Mouse (Mus musculus) limb, embryonic 14.5 days (tissue): Measurements from ENCODE around the gene Slc4a7. TPM values are rescaled to one million over a fixed set of nuclear protein-coding genes. Genes with fewer than 3 reads are reported as not detected.

ENCODE experiments used
- ATAC-seq: fragments of 200-750 bp; cut with Nextera tagmentation; 2 replicates; pipeline ENCODE4 v1.8.0; 2017; ENCODE audit warnings: low read depth, moderate number of reproducible peaks, moderate TSS enrichment; ENCODE audit not compliant: low FRiP score
- DNase-seq: peaks from one replicate; pipeline ENCODE4 v3.0.0-alpha.2; 2015; ENCODE audit warnings: low spot score
- H3K27ac ChIP-seq: fragments of 300-500 bp; sonication (generic); replicated peaks from 2 replicates; pipeline ENCODE4 v1.5.1; 2014; ENCODE audit warnings: low read depth, mild to moderate bottlenecking, low read length, moderate library complexity, mixed read lengths
- H3K27me3 ChIP-seq: fragments of 300-500 bp; sonication (generic); 2 replicates; pipeline ENCODE4 v1.6.1; 2014; ENCODE audit warnings: low read length, mixed read lengths; ENCODE audit not compliant: control insufficient read depth, insufficient read depth
- H3K36me3 ChIP-seq: fragments of 300-500 bp; sonication (generic); 2 replicates; pipeline ENCODE4 v1.6.1; 2014; ENCODE audit warnings: mild to moderate bottlenecking, low read length, moderate library complexity, mixed read lengths; ENCODE audit not compliant: control insufficient read depth, insufficient read depth
- H3K4me1 ChIP-seq: fragments of 300-500 bp; sonication (generic); 2 replicates; pipeline ENCODE4 v1.6.1; 2014; ENCODE audit warnings: antibody characterized with exemption, low read length, mixed read lengths; ENCODE audit not compliant: control insufficient read depth, insufficient read depth
- H3K4me2 ChIP-seq: fragments of 300-500 bp; sonication (generic); replicated peaks from 2 replicates; pipeline ENCODE4 v1.6.1; 2014; ENCODE audit warnings: low read depth, mild to moderate bottlenecking, low read length, moderate library complexity; ENCODE audit not compliant: severe bottlenecking
- H3K4me3 ChIP-seq: fragments of 300-500 bp; sonication (generic); replicated peaks from 2 replicates; pipeline ENCODE4 v1.5.1; 2014; ENCODE audit warnings: low read length
- H3K9ac ChIP-seq: fragments of 300-500 bp; sonication (generic); 2 replicates; pipeline ENCODE4 v1.6.1; 2014; ENCODE audit warnings: mild to moderate bottlenecking, low read depth, low read length, moderate library complexity; ENCODE audit not compliant: severe bottlenecking
- H3K9me3 ChIP-seq: fragments of 300-500 bp; sonication (generic); 2 replicates; pipeline ENCODE4 v1.6.1; 2016; ENCODE audit warnings: low read length; ENCODE audit not compliant: control insufficient read depth
- POLR2A ChIP-seq: fragments of 200-500 bp; IDR thresholded peaks from 2 replicates; pipeline ENCODE4 v1.8.0; 2012; ENCODE audit warnings: inconsistent platforms, mild to moderate bottlenecking, moderate library complexity, borderline replicate concordance; ENCODE audit not compliant: insufficient read depth, insufficient read length; ENCODE audit errors: extremely low read depth
- WGBS: fragments of 180-500 bp; shearing (Covaris S2); extraction: QIAGEN DNeasy Blood & Tissue Kit; methylation state at CpG from one replicate; pipeline ENCODE4 v1.1.7; 2014; 5-methylcytosine and 5-hydroxymethylcytosine counted together
- polyA plus RNA-seq, 2 experiments: library from polyadenylated mRNA; depleted of rRNA in 1 of 2; stranded (reverse) in 1 of 2; unstranded in 1 of 2; fragments of >200 nt; fragmentation: Nextera tagmentation in 1 of 2; extraction: Ambion mirVana in 1 of 2; gene quantifications; 2 replicates each; pipeline versions ENCODE4 v1.2.1 to v1.2.3; 2012 to 2014

Slc4a7 gene
- polyA plus RNA-seq, 2 experiments = 11.7 to 13.8 TPM

DNA sequence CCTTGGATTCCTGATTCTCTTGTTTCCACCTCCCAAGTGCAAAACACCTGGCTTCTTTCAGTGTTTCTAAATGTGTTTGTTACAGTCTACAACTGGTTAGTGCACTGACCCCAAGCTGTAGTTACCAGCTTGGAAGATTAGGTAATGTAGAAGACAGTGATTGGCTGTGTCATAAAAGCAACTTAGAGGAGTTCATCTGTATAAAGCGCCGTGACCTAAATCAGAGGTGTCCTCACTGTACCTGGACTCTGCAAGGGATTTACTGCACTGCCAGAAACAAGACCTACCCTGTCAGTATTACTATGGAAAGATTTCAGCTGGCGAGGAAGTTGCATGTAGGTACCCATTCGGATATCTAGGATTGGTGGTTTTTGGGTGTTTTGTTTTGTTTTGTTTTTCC lies 16.5 kb downstream of the Slc4a7 start:
- no peaks in the 10 kb centered on the region for H3K9me3 ChIP-seq
- ATAC-seq (no peak), DNase-seq (no peak)
- H3K4me3 ChIP-seq = no peak overlapping the region
- H3K4me1 ChIP-seq = no peaks in the 10 kb centered on the region
- H3K27me3 ChIP-seq = no peaks in the 10 kb centered on the region
- H3K36me3 ChIP-seq = no peaks in the 10 kb centered on the region
- no peak overlapping the region for H3K4me2 ChIP-seq
- 87% methylated on average over 4 of the region's 4 CpGs for WGBS
- H3K9ac ChIP-seq = no peak overlapping the region
- no peak overlapping the region for H3K27ac ChIP-seq
- no peak for TF ChIP-seq POLR2A

DNA sequence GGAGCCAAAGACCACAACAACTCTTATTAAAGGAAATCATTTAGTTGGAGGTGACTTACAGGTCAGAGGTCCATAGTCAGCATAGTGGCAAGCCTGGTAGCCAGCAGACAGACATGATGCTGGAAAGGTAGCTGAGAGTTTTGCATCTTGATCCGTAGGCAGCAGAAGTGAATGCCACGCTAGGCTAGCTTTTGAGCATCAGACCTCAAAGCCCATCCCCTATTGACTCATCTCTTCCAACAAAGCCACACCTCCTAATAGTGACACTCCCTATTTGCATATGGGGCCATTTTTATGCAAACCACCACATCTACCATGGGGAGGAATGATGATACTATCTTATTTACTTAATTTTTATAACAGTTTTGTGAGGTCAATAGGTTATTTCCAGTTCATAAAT lies 79.1 kb downstream of the Slc4a7 start:
- peaks cover 46% of the 10 kb centered on the region for H3K36me3 ChIP-seq
- no peak for TF ChIP-seq POLR2A
- H3K4me1 ChIP-seq = no peaks in the 10 kb centered on the region
- no peaks in the 10 kb centered on the region for H3K27me3 ChIP-seq
- DNase-seq (no peak), ATAC-seq (no peak)
- H3K9me3 ChIP-seq = no peaks in the 10 kb centered on the region
- H3K9ac ChIP-seq = no peak overlapping the region
- WGBS = 90% methylated on average over 2 of the region's 2 CpGs
- no peak overlapping the region for H3K4me3 ChIP-seq
- no peak overlapping the region for H3K4me2 ChIP-seq
- no peak overlapping the region for H3K27ac ChIP-seq

- H3K9ac ChIP-seq = no peak overlapping the region
- no peak overlapping the region for H3K4me3 ChIP-seq
- no peak for ATAC-seq
- H3K27ac ChIP-seq = no peak overlapping the region
- WGBS = 94% methylated on average over 1 of the region's 1 CpGs
- H3K9me3 ChIP-seq = no peaks in the 10 kb centered on the region
- TF ChIP-seq POLR2A = no peak
- H3K4me2 ChIP-seq = no peak overlapping the region
- no peaks in the 10 kb centered on the region for H3K27me3 ChIP-seq
- H3K36me3 ChIP-seq = peaks cover 46% of the 10 kb centered on the region
- DNase-seq = no peak
- no peaks in the 10 kb centered on the region for H3K4me1 ChIP-seq
Measured at GRCm38 (mm10) chr14:14784223-14784622, 82.1 kb downstream of the Slc4a7 start.

GRCm38 (mm10) chr14:14786979-14787378 lies 84.9 kb downstream of the Slc4a7 start:
- peaks cover 46% of the 10 kb centered on the region for H3K36me3 ChIP-seq
- no peak overlapping the region for H3K4me3 ChIP-seq
- WGBS = 88% methylated on average over 1 of the region's 1 CpGs
- H3K9me3 ChIP-seq = no peaks in the 10 kb centered on the region
- no peak for ATAC-seq
- no peak overlapping the region for H3K9ac ChIP-seq
- no peak overlapping the region for H3K27ac ChIP-seq
- no peak for DNase-seq
- H3K27me3 ChIP-seq = no peaks in the 10 kb centered on the region
- TF ChIP-seq POLR2A = no peak
- H3K4me2 ChIP-seq = no peak overlapping the region
- H3K4me1 ChIP-seq = no peaks in the 10 kb centered on the region

GRCm38 (mm10) chr14:14789840-14790470 lies 87.9 kb downstream of the Slc4a7 start:
- TF ChIP-seq POLR2A = no peak
- Histone ChIP-seq H3K27me3 (no peaks in the 10 kb centered on the region), H3K4me3 (no peak overlapping the region), H3K9me3 (no peaks in the 10 kb centered on the region), H3K4me2 (no peak overlapping the region), H3K36me3 (peaks cover 39% of the 10 kb centered on the region), H3K27ac (no peak overlapping the region), H3K9ac (no peak overlapping the region), H3K4me1 (no peaks in the 10 kb centered on the region)
- DNase-seq = no peak
- no peak for ATAC-seq
- WGBS = 96% methylated on average over 4 of the region's 4 CpGs
